Mouse (Mus musculus) heart, adult 2 months (tissue): ENCODE measurements at regions not wholly inside any gene's neighbourhood (a gene's known extent, or its start where the extent isn't known, plus 50 kb on each side); places are given as distances from the start of the nearest gene placed in this dataset.

Source experiments
- CTCF ChIP-seq: fragments of 200-600 bp; IDR thresholded peaks from 2 replicates; pipeline ENCODE4 v1.8.1; 2022; ENCODE audit warnings: antibody characterized with exemption, mild to moderate bottlenecking, moderate library complexity
- POLR2A ChIP-seq: fragments of 200-500 bp; IDR thresholded peaks from 2 replicates; pipeline ENCODE4 v1.6.1; 2011; ENCODE audit warnings: mild to moderate bottlenecking, low read depth, low read length, control low read depth; ENCODE audit not compliant: insufficient read depth

DNA sequence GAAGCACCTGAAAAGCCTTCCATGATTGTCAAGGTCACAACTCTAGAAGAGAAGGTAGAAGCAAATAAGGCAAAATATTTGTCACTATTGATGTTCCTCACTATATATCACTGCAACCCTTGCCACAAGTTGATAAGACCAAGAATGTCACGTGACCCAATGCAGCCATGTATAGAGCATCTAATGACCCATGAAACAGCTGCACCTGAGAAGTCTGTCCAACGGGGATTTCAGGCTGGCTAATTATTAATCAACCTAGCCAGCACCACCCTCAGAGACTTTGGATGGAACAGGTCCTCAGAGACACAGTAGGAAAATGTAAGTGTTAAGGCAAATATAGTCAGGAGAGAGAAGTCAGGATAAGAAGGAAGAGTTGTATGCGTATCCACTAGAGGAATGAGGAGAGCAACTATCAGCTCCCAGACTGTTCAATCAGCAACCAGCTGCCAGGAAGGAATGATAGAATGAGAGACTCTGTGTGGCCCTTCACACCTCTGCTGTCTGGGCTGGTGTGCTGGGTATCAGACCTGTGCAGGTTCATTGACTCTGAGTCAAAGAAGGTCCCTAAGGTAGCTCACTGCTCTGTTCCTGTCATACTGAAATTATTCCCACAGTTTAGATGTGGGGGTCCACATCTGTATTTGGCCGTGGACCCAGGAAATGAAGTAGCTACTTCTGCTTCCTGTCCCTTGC, 247.4 kb downstream of the Epha4 start:
- TF ChIP-seq CTCF (no peak), POLR2A (no peak)
